Mouse (Mus musculus) stomach, embryonic 16.5 days (tissue): Measurements from ENCODE around the gene Sidt1. TPM values are rescaled to one million over a fixed set of nuclear protein-coding genes. Genes with fewer than 3 reads are reported as not detected.

Experiments
- polyA plus RNA-seq: library from polyadenylated mRNA; unstranded; fragments of >200 nt; fragmentation: Nextera tagmentation; extraction: Ambion mirVana; gene quantifications from 2 replicates; pipeline ENCODE4 v1.2.1, GENCODE M21; 2015

Gene Sidt1
- polyA plus RNA-seq, 1 experiment from 2014 or later, result 6.8 TPM

Other genes with a start within 250 kb of the Sidt1 start
- 67.7 and 82.7 TPM in 2 replicates for gene Atp6v1a, start 193.5 kb downstream of the Sidt1 start, polyA plus RNA-seq
- gene Naa50, start 193.4 kb downstream of the Sidt1 start, polyA plus RNA-seq, result 87.4 and 107 TPM in 2 replicates
- 2.7 and 3.3 TPM in 2 replicates for gene Usf3, start 159.9 kb downstream of the Sidt1 start, polyA plus RNA-seq
- gene Spice1, start 13.9 kb upstream of the Sidt1 start, polyA plus RNA-seq, result 28.2 and 32.5 TPM in 2 replicates
- gene Cfap44, start 61.6 kb upstream of the Sidt1 start, polyA plus RNA-seq, result 0.41 and 0.43 TPM in 2 replicates
- 16.9 and 17.9 TPM in 2 replicates for gene Boc, start 225.7 kb upstream of the Sidt1 start, polyA plus RNA-seq